Mouse (Mus musculus): ENCODE results near the gene D930048N14Rik. TPM values are rescaled to one million over a fixed set of nuclear protein-coding genes. Genes with fewer than 3 reads are reported as not detected.
"Not testable (repeated sequence)": the region's sequence is repeated elsewhere in the genome, so short reads cannot be mapped to it uniquely, and the experiment has no call there.

Gene D930048N14Rik
- 3.8 and 4.1 TPM in 2 replicates for polyA plus RNA-seq (2012; rRNA removed)

- H3K4me3 ChIP-seq (replicated peaks; ENCODE audit: insufficient read depth, low read depth, low read length), result peak within 1 kb of the TSS; percentile 51
Measured at GRCm38 (mm10) chr11:51650691-51651515, at the start of gene D930048N14Rik, which contains the start of gene N4bp3. TSS of gene D930048N14Rik (plus strand) at chr11:51650954. TSS of gene N4bp3 (minus strand) at chr11:51650842.

GRCm38 (mm10) chr11:51602253-51602652 is 48.5 kb upstream of the D930048N14Rik start:
- 84% methylated on average over 3 of the region's 3 CpGs for WGBS
- TF ChIP-seq CTCF (IDR thresholded peaks at IDR 0.05; ENCODE audit: borderline replicate concordance, insufficient read depth, low read depth, low read length) (no peak), POLR2A (IDR thresholded peaks at IDR 0.05; ENCODE audit: borderline replicate concordance, insufficient read depth, low read length) (no peak)
- H3K4me3 ChIP-seq (replicated peaks; ENCODE audit: insufficient read depth, low read depth, low read length), result no peak overlapping the region
- no peak for DNase-seq
- no peak overlapping the region for H3K27ac ChIP-seq (ENCODE audit: insufficient read depth, low read length)
- H3K4me1 ChIP-seq (ENCODE audit: control insufficient read depth, insufficient read depth, low read length), result peaks cover 3% of the 10 kb centered on the region; the same call in 1 of the 2 replicates
- H3K27me3 ChIP-seq (ENCODE audit: control insufficient read depth, insufficient read depth, low read length), result no peaks in the 10 kb centered on the region

More at GRCm38 (mm10) chr11:51650691-51651515, at the start of gene D930048N14Rik, which contains the start of gene N4bp3:
- WGBS, result 3% methylated on average over 53 of the region's 70 CpGs
- DNase-seq, result peak; percentile 53
- TF ChIP-seq POLR2A (IDR thresholded peaks at IDR 0.05; ENCODE audit: borderline replicate concordance, insufficient read depth, low read length) (no peak), CTCF (IDR thresholded peaks at IDR 0.05; ENCODE audit: borderline replicate concordance, insufficient read depth, low read depth, low read length) (no peak)
- H3K4me1 ChIP-seq (ENCODE audit: control insufficient read depth, insufficient read depth, low read length), result 0 out of 2 replicates have a peak, but pooled peaks cover 3% of the 10 kb centered on the region
- H3K27ac ChIP-seq (ENCODE audit: insufficient read depth, low read length), result no peak within 1 kb of the TSS
- no peaks in the 10 kb centered on the region for H3K27me3 ChIP-seq (ENCODE audit: control insufficient read depth, insufficient read depth, low read length)

DNA sequence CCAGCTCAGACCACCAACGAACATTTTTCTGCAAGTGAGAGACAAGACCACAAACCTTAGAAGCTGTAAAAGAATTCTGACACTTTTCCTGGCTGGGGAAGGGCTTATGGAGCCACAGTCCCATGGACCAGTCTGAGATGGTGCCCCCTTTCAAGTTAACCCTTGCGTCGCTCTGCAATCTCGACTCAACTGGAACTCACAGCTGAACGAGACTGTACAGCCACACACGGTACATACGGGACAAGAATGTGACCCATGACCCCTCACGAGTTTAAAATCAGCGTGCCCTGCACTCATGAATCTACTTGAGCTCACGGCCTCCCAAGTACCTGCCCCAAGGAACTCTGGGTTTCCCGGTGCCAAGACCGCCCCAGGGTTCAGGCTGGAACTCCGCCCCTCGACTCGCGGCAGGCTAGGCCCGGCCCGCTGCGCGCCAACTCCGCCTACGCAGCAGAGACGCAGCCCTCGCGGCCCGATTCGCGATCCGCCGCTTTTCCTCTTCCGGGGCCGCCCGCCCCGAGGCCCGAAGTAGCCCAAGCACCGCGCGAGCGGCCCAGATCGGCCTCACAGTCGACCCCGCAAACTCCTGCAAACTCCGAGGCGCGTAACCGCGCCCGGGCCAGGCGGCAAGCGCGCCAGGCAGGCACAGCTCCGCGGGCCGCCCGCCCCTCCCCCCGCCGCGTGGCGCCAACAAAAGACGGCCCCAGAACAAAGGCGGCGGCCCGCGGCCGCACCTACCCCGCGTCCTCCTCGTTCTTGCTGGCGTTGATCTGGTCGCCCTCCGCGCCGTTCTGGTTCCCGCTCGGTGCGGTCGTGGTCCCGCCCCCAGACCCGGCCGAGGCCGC is 44.9 kb upstream of the D930048N14Rik start:
- no peak for TF ChIP-seq CTCF (IDR thresholded peaks at IDR 0.05; ENCODE audit: borderline replicate concordance, insufficient read depth, low read depth, low read length)
- no peak; the same call in 1 of the 2 replicates for TF ChIP-seq POLR2A (IDR thresholded peaks at IDR 0.05; ENCODE audit: borderline replicate concordance, insufficient read depth, low read length)
- under 1% methylated on average over 81 of the region's 81 CpGs for WGBS
- Histone ChIP-seq H3K27me3 (ENCODE audit: control insufficient read depth, insufficient read depth, low read length) (no peaks in the 10 kb centered on the region), H3K4me1 (ENCODE audit: control insufficient read depth, insufficient read depth, low read length) (peaks cover 3% of the 10 kb centered on the region; the same call in 1 of the 2 replicates), H3K27ac (ENCODE audit: insufficient read depth, low read length) (peak overlapping the region; percentile 13), H3K4me3 (replicated peaks; ENCODE audit: insufficient read depth, low read depth, low read length) (peak overlapping the region; percentile 60)
- peak; percentile 83 for DNase-seq

DNA sequence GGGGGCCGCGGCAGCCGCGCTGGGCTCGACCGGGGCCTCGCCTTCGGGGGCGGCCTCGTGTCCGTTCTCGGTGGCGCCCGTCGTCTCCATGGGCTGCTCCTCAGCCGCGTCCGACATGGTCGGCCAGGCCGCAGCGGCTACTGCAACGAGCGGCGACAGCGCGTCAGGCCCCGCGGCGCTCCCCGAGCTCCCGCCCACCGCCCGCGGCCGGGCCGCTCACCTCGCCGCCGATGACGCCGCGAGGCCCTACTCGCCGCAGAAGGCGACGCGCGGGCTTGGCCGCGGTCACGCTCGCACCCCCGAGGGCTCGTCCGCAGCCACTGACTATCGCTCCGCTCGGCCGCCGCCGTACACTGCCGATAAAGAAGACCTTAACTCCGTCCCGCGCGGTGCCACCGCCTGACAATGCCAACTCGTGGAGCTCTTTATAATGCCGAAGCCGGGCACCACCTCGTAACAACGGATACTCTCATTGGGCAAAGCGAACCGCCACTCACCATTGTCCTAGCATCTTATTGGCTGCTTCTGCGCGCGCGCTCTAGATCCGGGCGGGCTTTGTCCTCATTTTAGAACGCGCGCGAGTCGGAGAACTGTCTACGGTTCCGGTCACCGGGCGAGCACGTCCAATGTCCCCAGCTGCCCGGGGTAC is 44.2 kb upstream of the D930048N14Rik start, which contains the start of gene Hnrnpab:
Hnrnpab (minus strand) TSS at position 401 of the 649 bp plus-strand sequence.
- DNase-seq, result peak; percentile 98
- Histone ChIP-seq H3K4me1 (ENCODE audit: control insufficient read depth, insufficient read depth, low read length) (peaks cover 3% of the 10 kb centered on the region; the same call in 1 of the 2 replicates), H3K27ac (ENCODE audit: insufficient read depth, low read length) (peak within 1 kb of the TSS; percentile 57), H3K27me3 (ENCODE audit: control insufficient read depth, insufficient read depth, low read length) (no peaks in the 10 kb centered on the region), H3K4me3 (replicated peaks; ENCODE audit: insufficient read depth, low read depth, low read length) (peak within 1 kb of the TSS; percentile 69)
- under 1% methylated on average over 89 of the region's 91 CpGs for WGBS
- peak; percentile 99 for TF ChIP-seq POLR2A (IDR thresholded peaks at IDR 0.05; ENCODE audit: borderline replicate concordance, insufficient read depth, low read length)
- TF ChIP-seq CTCF (IDR thresholded peaks at IDR 0.05; ENCODE audit: borderline replicate concordance, insufficient read depth, low read depth, low read length), result no peak

- TF ChIP-seq CTCF (IDR thresholded peaks at IDR 0.05; ENCODE audit: borderline replicate concordance, insufficient read depth, low read depth, low read length) (no peak), POLR2A (IDR thresholded peaks at IDR 0.05; ENCODE audit: borderline replicate concordance, insufficient read depth, low read length) (no peak)
- peak overlapping the region; percentile 57 for H3K27ac ChIP-seq (ENCODE audit: insufficient read depth, low read length)
- no peaks in the 10 kb centered on the region for H3K27me3 ChIP-seq (ENCODE audit: control insufficient read depth, insufficient read depth, low read length)
- H3K4me1 ChIP-seq (ENCODE audit: control insufficient read depth, insufficient read depth, low read length), result peaks cover 3% of the 10 kb centered on the region; the same call in 1 of the 2 replicates
- WGBS, result 7% methylated on average over 15 of the region's 15 CpGs
- no peak for DNase-seq
- peak overlapping the region; percentile 69 for H3K4me3 ChIP-seq (replicated peaks; ENCODE audit: insufficient read depth, low read depth, low read length)
Measured at GRCm38 (mm10) chr11:51607096-51607738, 43.5 kb upstream of the D930048N14Rik start.

- DNase-seq, result no peak
- 85% methylated on average over 3 of the region's 3 CpGs for WGBS
- H3K4me3 ChIP-seq (replicated peaks; ENCODE audit: insufficient read depth, low read depth, low read length), result no peak overlapping the region
- H3K27ac ChIP-seq (ENCODE audit: insufficient read depth, low read length), result no peak overlapping the region
- H3K27me3 ChIP-seq (ENCODE audit: control insufficient read depth, insufficient read depth, low read length), result no peaks in the 10 kb centered on the region
- H3K4me1 ChIP-seq (ENCODE audit: control insufficient read depth, insufficient read depth, low read length), result peaks cover 3% of the 10 kb centered on the region; the same call in 1 of the 2 replicates
- TF ChIP-seq CTCF (IDR thresholded peaks at IDR 0.05; ENCODE audit: borderline replicate concordance, insufficient read depth, low read depth, low read length), result no peak
Measured at GRCm38 (mm10) chr11:51609266-51609909, 41.4 kb upstream of the D930048N14Rik start.

DNA sequence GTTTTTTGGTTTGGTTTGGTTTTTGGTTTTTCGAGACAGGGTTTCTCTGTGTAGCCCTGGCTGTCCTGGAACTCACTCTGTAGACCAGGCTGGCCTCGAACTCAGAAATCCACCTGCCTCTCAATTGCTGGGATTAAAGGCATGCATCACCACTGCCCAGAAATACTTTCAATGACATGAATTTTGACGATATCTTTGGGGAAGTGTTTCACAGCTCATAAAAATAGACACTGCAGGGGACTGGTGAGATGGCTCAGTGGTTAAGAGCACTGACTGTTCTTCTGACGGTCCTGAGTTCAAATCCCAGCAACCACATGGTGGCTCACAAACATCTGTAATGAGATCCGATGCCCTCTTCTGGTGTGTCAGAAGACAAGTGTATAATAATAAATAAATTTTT is 40.8 kb upstream of the D930048N14Rik start:
- 85% methylated on average over 5 of the region's 5 CpGs for WGBS

More for the DNA sequence above, 40.8 kb upstream of the D930048N14Rik start:
- H3K27me3 ChIP-seq (ENCODE audit: control insufficient read depth, insufficient read depth, low read length); H3K4me3 ChIP-seq (replicated peaks; ENCODE audit: insufficient read depth, low read depth, low read length); H3K4me1 ChIP-seq (ENCODE audit: control insufficient read depth, insufficient read depth, low read length); H3K27ac ChIP-seq (ENCODE audit: insufficient read depth, low read length); DNase-seq: not testable (repeated sequence)
